Mouse (Mus musculus): ENCODE results near the gene Chchd1. TPM values are rescaled to one million over a fixed set of nuclear protein-coding genes. Genes with fewer than 3 reads are reported as not detected.

Chchd1 gene
- 37.9 and 43.7 TPM in 2 replicates for polyA plus RNA-seq (2012; rRNA removed; ENCODE audit: low replicate concordance)

GRCm38 (mm10) chr14:20702741-20703381 lies at the start of gene Chchd1:
Chchd1 (plus strand) TSS chr14:20703006.

GRCm38 (mm10) chr14:20656361-20656760 lies 46.4 kb upstream of the Chchd1 start, which contains the start of gene Myoz1:
Myoz1 (minus strand) TSS chr14:20656540.

DNA sequence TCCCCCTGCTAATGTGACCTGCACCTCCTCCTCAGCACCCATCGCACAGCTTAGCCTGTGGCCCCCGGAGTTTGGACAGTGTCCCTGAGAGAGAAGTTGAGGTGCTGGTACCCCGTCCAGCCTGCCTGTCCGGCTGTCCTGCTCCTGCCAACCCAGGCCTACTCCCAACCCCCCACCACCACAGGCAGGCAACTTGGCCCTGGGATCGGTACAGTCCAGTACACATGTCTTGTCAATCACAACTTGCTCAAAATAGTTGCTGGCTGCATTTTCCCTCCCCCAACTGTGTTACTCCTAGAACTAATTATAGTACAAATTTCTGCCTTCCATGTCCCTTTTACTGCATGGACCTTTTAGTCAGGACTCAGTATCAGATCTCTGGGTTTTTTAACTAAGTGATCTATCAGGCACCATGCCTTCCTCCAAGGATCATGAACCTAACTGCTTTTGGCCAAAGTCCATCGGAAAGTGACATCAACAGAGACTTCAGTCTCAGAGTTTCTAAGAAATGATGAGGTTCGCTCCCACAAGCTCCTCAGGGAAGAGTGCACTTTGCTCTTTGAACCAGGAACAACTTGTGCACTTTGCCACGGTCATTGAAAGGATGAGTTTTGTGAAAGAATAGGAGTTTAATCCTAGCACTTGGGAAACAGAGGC lies 34.5 kb upstream of the Chchd1 start, which contains the start of gene Synpo2l:
Synpo2l (minus strand) TSS at position 201 of the 657 bp plus-strand sequence.

GRCm38 (mm10) chr14:20674064-20674833 lies 28.6 kb upstream of the Chchd1 start, which contains the start of gene Sec24c:
Sec24c (plus strand) TSS chr14:20674308.

GRCm38 (mm10) chr14:20694884-20695760 lies 7.7 kb upstream of the Chchd1 start, which contains the start of gene Fut11:
Fut11 (plus strand) TSS chr14:20694968.

GRCm38 (mm10) chr14:20707201-20708190 lies 4.7 kb downstream of the Chchd1 start, which contains the start of gene Zswim8:
Zswim8 (plus strand) TSS chr14:20707552.

DNA sequence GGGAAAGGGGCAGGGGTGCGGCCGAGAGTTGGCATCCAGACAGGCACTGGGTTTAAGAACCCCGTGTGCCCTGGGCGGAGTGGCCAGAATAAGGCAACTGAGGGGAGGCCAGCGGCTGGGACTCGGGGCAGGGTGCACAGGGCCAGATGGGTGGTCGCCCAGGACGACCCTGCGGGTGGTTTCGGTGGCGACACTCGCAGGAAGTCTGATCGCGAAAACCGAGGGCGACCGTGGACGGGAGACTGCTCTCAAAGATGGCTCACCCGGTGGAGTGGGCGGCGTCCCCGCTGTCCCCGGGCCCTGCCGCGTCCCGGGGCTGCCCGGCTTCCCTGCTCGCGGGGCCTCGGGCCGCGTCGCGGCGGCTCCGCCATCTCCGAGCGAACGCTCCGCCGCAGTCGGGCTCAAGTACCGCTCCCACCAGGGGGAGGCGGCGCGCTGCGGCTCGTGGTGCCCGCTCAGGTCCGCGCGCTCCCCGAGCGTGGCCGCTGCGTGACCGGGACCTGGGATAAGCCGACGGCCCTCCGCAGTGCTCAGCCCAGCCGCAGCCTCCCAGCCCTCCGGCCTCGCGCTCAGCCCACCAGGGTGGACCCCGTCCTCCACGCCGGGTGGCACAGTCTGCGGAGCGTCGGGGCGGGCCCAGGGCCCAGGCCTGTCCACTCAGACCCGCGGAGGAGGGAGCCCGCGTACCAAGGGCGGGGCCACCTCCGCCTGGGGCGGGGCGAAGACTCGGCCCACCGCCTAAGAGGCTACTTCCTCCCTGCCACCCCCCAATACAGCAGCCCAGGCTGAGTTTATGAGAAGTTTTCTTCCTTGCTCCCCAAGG lies 31.4 kb downstream of the Chchd1 start, which contains the start of gene Ndst2:
Ndst2 (minus strand) TSS at position 611 of the 823 bp plus-strand sequence.

Other genes with a start within 250 kb of the Chchd1 start
- gene Anxa7, start 222.9 kb upstream of the Chchd1 start, polyA plus RNA-seq (2012; rRNA removed; ENCODE audit: low replicate concordance), result 91.2 and 113 TPM in 2 replicates
- gene Mss51, start 206.1 kb upstream of the Chchd1 start, polyA plus RNA-seq (2012; rRNA removed; ENCODE audit: low replicate concordance), result 0.58 and 0.80 TPM in 2 replicates
- 15.0 and 19.5 TPM in 2 replicates for gene Ppp3cb, start 156.4 kb upstream of the Chchd1 start, polyA plus RNA-seq (2012; rRNA removed; ENCODE audit: low replicate concordance)
- 4.9 and 17.0 TPM in 2 replicates for gene Usp54, start 61.9 kb upstream of the Chchd1 start, polyA plus RNA-seq (2012; rRNA removed; ENCODE audit: low replicate concordance)
- 0.12 TPM in 1 of 2 replicates, not detected in the other for gene Myoz1, start 46.5 kb upstream of the Chchd1 start, polyA plus RNA-seq (2012; rRNA removed; ENCODE audit: low replicate concordance)
- 0.17 and 0.35 TPM in 2 replicates for gene Synpo2l, start 34.7 kb upstream of the Chchd1 start, polyA plus RNA-seq (2012; rRNA removed; ENCODE audit: low replicate concordance)
- 115 and 168 TPM in 2 replicates for gene Sec24c, start 28.7 kb upstream of the Chchd1 start, polyA plus RNA-seq (2012; rRNA removed; ENCODE audit: low replicate concordance)
- 11.9 and 26.9 TPM in 2 replicates for gene Fut11, start 8.0 kb upstream of the Chchd1 start, polyA plus RNA-seq (2012; rRNA removed; ENCODE audit: low replicate concordance)
- gene Zswim8, start 4.5 kb downstream of the Chchd1 start, polyA plus RNA-seq (2012; rRNA removed; ENCODE audit: low replicate concordance), result 184 and 239 TPM in 2 replicates
- 42.1 and 61.4 TPM in 2 replicates for gene Ndst2, start 31.6 kb downstream of the Chchd1 start, polyA plus RNA-seq (2012; rRNA removed; ENCODE audit: low replicate concordance)
- 37.1 and 54.2 TPM in 2 replicates for gene Camk2g, start 91.1 kb downstream of the Chchd1 start, polyA plus RNA-seq (2012; rRNA removed; ENCODE audit: low replicate concordance)
- 16.1 and 53.4 TPM in 2 replicates for gene Plau, start 133.7 kb downstream of the Chchd1 start, polyA plus RNA-seq (2012; rRNA removed; ENCODE audit: low replicate concordance)
- gene Vcl, start 226.4 kb downstream of the Chchd1 start, polyA plus RNA-seq (2012; rRNA removed; ENCODE audit: low replicate concordance), result 89.1 and 124 TPM in 2 replicates

All from subcutaneous adipose tissue, adult 2 months (tissue).